Mouse (Mus musculus) hindbrain, embryonic 15.5 days (tissue): ENCODE results near the gene Rnf227. TPM values are rescaled to one million over a fixed set of nuclear protein-coding genes. Genes with fewer than 3 reads are reported as not detected.

ENCODE experiments used
- ATAC-seq: fragments of 200-750 bp; cut with Nextera tagmentation; 2 replicates; pipeline ENCODE4 v1.8.0; 2017; ENCODE audit warnings: low read depth, moderate number of reproducible peaks, moderate TSS enrichment; ENCODE audit not compliant: low FRiP score
- H3K27ac ChIP-seq: fragments of 300-500 bp; sonication (generic); replicated peaks from 2 replicates; pipeline ENCODE4 v1.5.1; 2015; ENCODE audit warnings: mild to moderate bottlenecking, inconsistent platforms
- H3K27me3 ChIP-seq: fragments of 300-500 bp; sonication (generic); 2 replicates; pipeline ENCODE4 v1.6.1; 2015; ENCODE audit warnings: control low read depth, inconsistent platforms
- H3K36me3 ChIP-seq: fragments of 300-500 bp; sonication (generic); 2 replicates; pipeline ENCODE4 v1.6.1; 2015; ENCODE audit warnings: control low read depth, inconsistent platforms
- H3K4me1 ChIP-seq: fragments of 300-500 bp; sonication (generic); replicated peaks from 2 replicates; pipeline ENCODE4 v1.6.1; 2015; ENCODE audit warnings: control low read depth, inconsistent platforms
- H3K4me2 ChIP-seq: fragments of 300-500 bp; sonication (generic); 2 replicates; pipeline ENCODE4 v1.6.1; 2015; ENCODE audit warnings: moderate library complexity, mild to moderate bottlenecking, inconsistent platforms
- H3K4me3 ChIP-seq: fragments of 300-500 bp; sonication (generic); 2 replicates; pipeline ENCODE4 v1.5.1; 2015; ENCODE audit warnings: mild to moderate bottlenecking, inconsistent platforms
- H3K9ac ChIP-seq: fragments of 300-500 bp; sonication (generic); 2 replicates; pipeline ENCODE4 v1.6.1; 2015; ENCODE audit warnings: inconsistent platforms
- H3K9me3 ChIP-seq: fragments of 300-500 bp; sonication (generic); 2 replicates; pipeline ENCODE4 v1.6.1; 2016; ENCODE audit warnings: control low read depth, inconsistent platforms
- WGBS: fragments of 180-500 bp; shearing (Covaris S2); methylation state at CpG from one replicate; pipeline ENCODE4 v1.1.7; 2015; 5-methylcytosine and 5-hydroxymethylcytosine counted together
- polyA plus RNA-seq: library from polyadenylated mRNA; unstranded; fragments of >200 nt; fragmentation: Nextera tagmentation; extraction: Ambion mirVana; gene quantifications from 2 replicates; pipeline ENCODE4 v1.2.1, GENCODE M21; 2015

The Rnf227 gene
- polyA plus RNA-seq, 1 experiment from 2014 or later: 228 TPM

DNA sequence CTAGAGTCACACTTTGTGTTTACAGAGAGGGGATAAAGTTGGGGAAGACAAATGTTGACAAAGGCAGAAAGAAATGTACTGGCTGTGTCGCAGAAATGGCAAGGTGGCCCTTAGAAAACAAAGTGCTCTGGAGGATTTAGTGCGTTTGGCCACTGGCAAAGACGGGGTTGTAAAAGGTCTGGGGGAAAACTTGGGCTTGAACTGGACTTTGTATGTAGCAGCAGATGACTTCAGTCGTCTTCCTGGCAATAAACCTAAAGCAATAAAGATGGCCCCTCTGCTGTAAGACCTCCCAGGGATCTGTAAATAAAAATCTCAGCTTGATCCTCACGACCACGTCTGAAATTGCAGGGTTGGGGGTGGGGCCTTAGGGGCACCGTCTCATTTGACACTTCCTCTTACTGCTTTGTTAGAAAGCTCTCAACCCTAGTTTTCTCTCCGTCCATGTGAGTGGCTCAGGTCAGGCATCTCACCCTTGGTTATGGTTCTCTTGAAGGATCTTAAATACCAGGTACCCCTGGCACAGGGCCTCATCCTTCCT is 7.5 kb upstream of the Rnf227 start:
- H3K9me3 ChIP-seq: no peaks in the 10 kb centered on the region
- no peaks in the 10 kb centered on the region for H3K36me3 ChIP-seq
- peak overlapping the region; percentile 69 for H3K4me2 ChIP-seq
- no peak for ATAC-seq
- H3K27me3 ChIP-seq: no peaks in the 10 kb centered on the region; the same call in 1 of the 2 replicates
- H3K4me1 ChIP-seq: peaks cover 20% of the 10 kb centered on the region
- WGBS: 36% methylated on average over 8 of the region's 8 CpGs
- H3K4me3 ChIP-seq: peak overlapping the region; percentile 43; the same call in 1 of the 2 replicates
- H3K27ac ChIP-seq: peak overlapping the region; percentile 88
- 0 out of 2 replicates have a peak overlapping the region, but pooled peaks have one; percentile 63 for H3K9ac ChIP-seq

DNA sequence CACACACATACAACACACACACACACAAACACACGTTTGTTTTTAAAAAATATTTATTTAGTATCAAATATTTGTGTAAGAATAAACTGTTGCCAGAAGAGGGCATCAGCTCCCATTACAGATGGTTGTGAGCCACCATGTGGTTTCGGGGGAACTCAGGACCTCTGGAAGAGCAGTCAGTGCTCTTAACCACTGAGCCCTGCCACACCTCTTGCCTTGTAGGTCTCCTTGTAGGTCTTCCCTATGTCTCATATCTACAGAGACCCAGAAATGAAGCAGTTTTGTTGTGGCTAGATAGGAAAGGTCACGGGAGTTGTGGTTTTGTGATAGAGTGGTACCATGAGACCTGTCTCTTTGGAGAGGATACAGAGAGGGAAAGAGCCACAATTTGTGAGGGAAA is 6.3 kb upstream of the Rnf227 start:
- no peaks in the 10 kb centered on the region for H3K27me3 ChIP-seq
- peaks cover 20% of the 10 kb centered on the region for H3K4me1 ChIP-seq
- no peak for ATAC-seq
- H3K9me3 ChIP-seq: no peaks in the 10 kb centered on the region
- no peak overlapping the region for H3K27ac ChIP-seq
- H3K4me3 ChIP-seq: no peak overlapping the region
- no peak overlapping the region for H3K4me2 ChIP-seq
- no peaks in the 10 kb centered on the region for H3K36me3 ChIP-seq
- no peak overlapping the region for H3K9ac ChIP-seq
- 64% methylated on average over 3 of the region's 3 CpGs for WGBS

- Histone ChIP-seq H3K4me3 (no peak overlapping the region), H3K27me3 (no peaks in the 10 kb centered on the region), H3K36me3 (no peaks in the 10 kb centered on the region), H3K27ac (no peak overlapping the region), H3K4me2 (no peak overlapping the region), H3K9me3 (no peaks in the 10 kb centered on the region), H3K4me1 (peaks cover 21% of the 10 kb centered on the region), H3K9ac (no peak overlapping the region)
- no peak for ATAC-seq
- 77% methylated on average over 4 of the region's 4 CpGs for WGBS
These were observed 5.5 kb upstream of the Rnf227 start for GRCm38 (mm10) chr11:69334796-69335195.

DNA sequence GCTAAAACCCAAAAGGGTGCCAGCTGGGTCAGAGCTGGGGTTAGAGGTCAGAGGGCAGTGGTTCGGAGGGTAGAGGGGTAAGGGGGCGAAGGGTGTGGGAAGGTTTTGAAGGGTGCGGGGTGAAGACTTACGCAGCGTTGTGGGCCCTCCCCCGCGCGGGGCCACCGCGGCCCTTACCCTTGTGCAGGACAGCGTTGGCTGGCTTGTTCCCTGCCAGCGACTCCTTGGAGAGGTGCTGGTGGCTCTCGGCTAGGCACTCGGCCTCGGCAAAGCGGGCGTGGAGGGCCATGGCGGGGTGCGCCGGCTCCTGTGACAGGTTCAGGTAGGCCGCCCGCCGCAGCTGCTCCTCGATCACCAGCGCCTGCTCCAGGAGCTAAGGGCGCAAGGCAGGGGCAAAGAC is 6.2 kb downstream of the Rnf227 start:
- 91% methylated on average over 26 of the region's 26 CpGs for WGBS
- peaks cover 9% of the 10 kb centered on the region for H3K4me1 ChIP-seq

GRCm38 (mm10) chr11:69356544-69356943 is 16.3 kb downstream of the Rnf227 start:
- H3K27me3 ChIP-seq: no peaks in the 10 kb centered on the region
- H3K4me3 ChIP-seq: no peak overlapping the region
- H3K4me2 ChIP-seq: no peak overlapping the region
- H3K9me3 ChIP-seq: no peaks in the 10 kb centered on the region
- no peaks in the 10 kb centered on the region for H3K4me1 ChIP-seq
- peaks cover 99% of the 10 kb centered on the region for H3K36me3 ChIP-seq
- H3K27ac ChIP-seq: no peak overlapping the region
- no peak for ATAC-seq
- H3K9ac ChIP-seq: no peak overlapping the region
- 91% methylated on average over 5 of the region's 5 CpGs for WGBS

More for the DNA sequence above, 6.2 kb downstream of the Rnf227 start:
- no peaks in the 10 kb centered on the region for H3K9me3 ChIP-seq
- no peak overlapping the region for H3K27ac ChIP-seq
- no peak overlapping the region for H3K4me2 ChIP-seq
- peaks cover 82% of the 10 kb centered on the region for H3K36me3 ChIP-seq
- no peaks in the 10 kb centered on the region for H3K27me3 ChIP-seq
- no peak overlapping the region for H3K4me3 ChIP-seq
- no peak for ATAC-seq
- no peak overlapping the region for H3K9ac ChIP-seq

- H3K4me2 ChIP-seq: no peak overlapping the region
- no peak overlapping the region for H3K27ac ChIP-seq
- H3K9ac ChIP-seq: no peak overlapping the region
- ATAC-seq: no peak
- H3K4me3 ChIP-seq: no peak overlapping the region
- 95% methylated on average over 12 of the region's 12 CpGs for WGBS
- 0 out of 2 replicates have a peak, but pooled peaks cover 6% of the 10 kb centered on the region for H3K4me1 ChIP-seq
- H3K36me3 ChIP-seq: peaks cover 97% of the 10 kb centered on the region
- H3K9me3 ChIP-seq: no peaks in the 10 kb centered on the region
- no peaks in the 10 kb centered on the region for H3K27me3 ChIP-seq
These were observed 17.4 kb downstream of the Rnf227 start for GRCm38 (mm10) chr11:69357690-69358089.

DNA sequence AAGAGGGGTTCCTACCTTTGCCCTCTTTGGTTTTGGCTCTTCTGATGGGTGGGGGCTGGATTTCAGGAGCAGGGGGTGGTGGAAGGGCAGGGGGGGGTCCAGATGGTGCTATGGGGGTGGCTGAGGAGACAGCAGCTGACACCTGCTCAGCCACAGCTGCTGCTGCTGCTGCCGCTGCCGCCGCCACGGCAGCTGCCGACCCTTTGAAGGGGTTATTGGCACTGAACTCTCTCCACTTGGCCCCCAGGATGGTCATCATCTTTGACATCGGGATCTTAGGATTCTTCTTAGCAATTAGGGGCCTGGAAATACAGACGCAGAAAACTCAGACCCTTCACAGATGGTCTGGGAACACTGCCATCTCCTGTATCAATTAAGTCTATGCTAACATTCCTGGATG is 21.8 kb downstream of the Rnf227 start:
- WGBS: 64% methylated on average over 7 of the region's 7 CpGs
- Histone ChIP-seq H3K4me1 (peaks cover 30% of the 10 kb centered on the region), H3K9me3 (no peaks in the 10 kb centered on the region), H3K4me2 (no peak overlapping the region), H3K27me3 (no peaks in the 10 kb centered on the region), H3K4me3 (no peak overlapping the region), H3K36me3 (peaks cover 66% of the 10 kb centered on the region), H3K9ac (no peak overlapping the region), H3K27ac (no peak overlapping the region)
- ATAC-seq: no peak

DNA sequence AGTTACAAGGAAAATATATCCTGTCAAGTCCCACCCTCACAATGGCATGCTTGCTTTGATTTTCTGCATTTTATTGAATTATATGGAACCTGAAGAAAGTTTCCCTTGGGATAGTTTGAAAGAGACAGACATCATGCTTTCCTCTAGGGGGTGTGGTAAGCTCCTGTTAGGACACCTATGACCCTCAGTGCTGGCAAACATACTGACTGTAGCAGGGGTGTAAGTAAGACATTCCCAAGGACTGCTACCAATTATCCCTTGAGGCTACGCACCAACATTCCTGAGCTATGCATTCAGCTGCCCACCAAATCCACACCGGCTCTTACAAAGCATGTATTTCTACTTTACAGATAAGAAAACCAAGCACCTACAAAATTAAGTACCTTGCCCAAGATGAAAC is 22.2 kb downstream of the Rnf227 start:
- Histone ChIP-seq H3K36me3 (peaks cover 61% of the 10 kb centered on the region), H3K9ac (no peak overlapping the region), H3K4me3 (no peak overlapping the region), H3K27ac (no peak overlapping the region), H3K27me3 (no peaks in the 10 kb centered on the region), H3K9me3 (no peaks in the 10 kb centered on the region), H3K4me1 (peaks cover 34% of the 10 kb centered on the region), H3K4me2 (no peak overlapping the region)
- no peak for ATAC-seq
- WGBS: 89% methylated on average over 2 of the region's 2 CpGs

- no peaks in the 10 kb centered on the region for H3K9me3 ChIP-seq
- ATAC-seq: no peak
- WGBS: 42% methylated on average over 8 of the region's 8 CpGs
- no peaks in the 10 kb centered on the region for H3K27me3 ChIP-seq
- peak overlapping the region; percentile 88 for H3K4me2 ChIP-seq
- H3K9ac ChIP-seq: no peak overlapping the region
- H3K4me1 ChIP-seq: peaks cover 41% of the 10 kb centered on the region
- peak overlapping the region; percentile 100 for H3K27ac ChIP-seq
- H3K4me3 ChIP-seq: 0 out of 2 replicates have a peak overlapping the region, but pooled peaks have one; percentile 91
- peaks cover 42% of the 10 kb centered on the region for H3K36me3 ChIP-seq
These were observed 24.1 kb downstream of the Rnf227 start for GRCm38 (mm10) chr11:69364376-69364775.

GRCm38 (mm10) chr11:69364910-69365309 is 24.6 kb downstream of the Rnf227 start:
- Histone ChIP-seq H3K9me3 (no peaks in the 10 kb centered on the region), H3K36me3 (peaks cover 37% of the 10 kb centered on the region), H3K4me1 (peaks cover 44% of the 10 kb centered on the region), H3K27me3 (no peaks in the 10 kb centered on the region), H3K4me3 (peak overlapping the region; percentile 91), H3K27ac (peak overlapping the region; percentile 100), H3K9ac (peak overlapping the region; percentile 59), H3K4me2 (peak overlapping the region; percentile 88)
- peak; percentile 54 for ATAC-seq
- 2% methylated on average over 6 of the region's 6 CpGs for WGBS

DNA sequence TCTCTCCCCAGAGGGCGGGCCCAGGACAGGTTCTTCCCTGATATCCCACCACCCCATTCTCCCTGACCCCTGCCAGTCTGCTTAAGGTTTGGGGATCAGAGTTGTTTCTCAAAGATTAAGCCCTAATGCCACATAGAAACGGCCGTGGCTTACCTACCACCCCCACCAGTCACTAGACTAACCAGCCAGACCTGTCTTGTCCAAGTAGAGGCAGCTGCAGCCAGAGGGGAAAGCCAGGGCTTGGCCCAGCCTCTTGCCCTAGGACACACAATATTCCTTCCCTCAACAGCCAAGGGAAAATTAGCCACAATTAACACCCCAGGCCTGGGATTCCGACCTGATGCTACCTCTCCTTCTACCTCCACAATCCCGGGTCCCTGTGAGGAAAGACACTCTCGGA is 25.5 kb downstream of the Rnf227 start:
- H3K4me1 ChIP-seq: peaks cover 48% of the 10 kb centered on the region
- H3K9me3 ChIP-seq: no peaks in the 10 kb centered on the region
- 0 out of 2 replicates have a peak, but pooled peaks have one; percentile 4 for ATAC-seq

GRCm38 (mm10) chr11:69366157-69366854 is 26.0 kb downstream of the Rnf227 start:
- under 1% methylated on average over 26 of the region's 26 CpGs for WGBS
- H3K9ac ChIP-seq: peak overlapping the region; percentile 99
- peaks cover 23% of the 10 kb centered on the region for H3K36me3 ChIP-seq
- H3K9me3 ChIP-seq: no peaks in the 10 kb centered on the region
- H3K4me1 ChIP-seq: peaks cover 54% of the 10 kb centered on the region
- peak overlapping the region; percentile 100 for H3K27ac ChIP-seq
- H3K4me2 ChIP-seq: peak overlapping the region; percentile 88
- H3K27me3 ChIP-seq: no peaks in the 10 kb centered on the region
- ATAC-seq: peak; percentile 89
- H3K4me3 ChIP-seq: peak overlapping the region; percentile 91

More for the DNA sequence above, 25.5 kb downstream of the Rnf227 start:
- Histone ChIP-seq H3K4me3 (peak overlapping the region; percentile 91), H3K36me3 (peaks cover 29% of the 10 kb centered on the region), H3K27me3 (no peaks in the 10 kb centered on the region), H3K9ac (peak overlapping the region; percentile 59), H3K4me2 (peak overlapping the region; percentile 88), H3K27ac (peak overlapping the region; percentile 100)
- WGBS: 19% methylated on average over 6 of the region's 6 CpGs
